Mouse (Mus musculus): ENCODE measurements around the gene Hist1h4a. TPM values are rescaled to one million over a fixed set of nuclear protein-coding genes. Genes with fewer than 3 reads are reported as not detected.
A peak's percentile ranks its signal among the peaks of the same experiment; 100 is the strongest.
"Not testable (repeated sequence)": the region's sequence is repeated elsewhere in the genome, so short reads cannot be mapped to it uniquely, and the experiment has no call there.

The Hist1h4a gene
- 0.88 TPM in 1 of 2 replicates, not detected in the other for polyA plus RNA-seq (2016; fragmentation: Nextera tagmentation; extraction: Ambion mirVana)

GRCm38 (mm10) chr13:23760972-23761864 is at the start of gene Hist1h4a:
Gene Hist1h4a, minus strand, starts transcription at chr13:23761230.
- H3K27ac ChIP-seq, result peak within 1 kb of the TSS; percentile 94
- no peaks in the 10 kb centered on the region for H3K9me3 ChIP-seq
- WGBS, result under 1% methylated on average over 68 of the region's 72 CpGs
- H3K4me3 ChIP-seq (replicated peaks), result peak within 1 kb of the TSS; percentile 41
- H3K9ac ChIP-seq, result peak within 1 kb of the TSS; percentile 64
- ATAC-seq (ENCODE audit: low FRiP score), result peak; percentile 81
- H3K27me3 ChIP-seq, result no peaks in the 10 kb centered on the region
- H3K4me1 ChIP-seq, result peaks cover 30% of the 10 kb centered on the region
- no peaks in the 10 kb centered on the region for H3K36me3 ChIP-seq (replicated peaks)
- peak within 1 kb of the TSS; percentile 70 for H3K4me2 ChIP-seq

GRCm38 (mm10) chr13:23806422-23807052 is 45.5 kb upstream of the Hist1h4a start, which contains the start of gene Slc17a2:
Gene Slc17a2, plus strand, starts transcription at chr13:23806993.
- no peaks in the 10 kb centered on the region for H3K36me3 ChIP-seq (replicated peaks)
- no peaks in the 10 kb centered on the region for H3K4me1 ChIP-seq
- H3K4me2 ChIP-seq, result no peak within 1 kb of the TSS
- no peaks in the 10 kb centered on the region for H3K27me3 ChIP-seq
- no peak for ATAC-seq (ENCODE audit: low FRiP score)
- H3K9me3 ChIP-seq, result no peaks in the 10 kb centered on the region
- no peak within 1 kb of the TSS for H3K4me3 ChIP-seq (replicated peaks)
- no peak within 1 kb of the TSS for H3K9ac ChIP-seq
- H3K27ac ChIP-seq, result no peak within 1 kb of the TSS
- WGBS, result 92% methylated on average over 15 of the region's 15 CpGs

GRCm38 (mm10) chr13:23804532-23804931 is 43.5 kb upstream of the Hist1h4a start:
- Histone ChIP-seq H3K36me3 (replicated peaks) (no peaks in the 10 kb centered on the region), H3K4me2 (no peak overlapping the region), H3K9ac (no peak overlapping the region), H3K4me1 (no peaks in the 10 kb centered on the region), H3K4me3 (replicated peaks) (no peak overlapping the region), H3K27me3 (no peaks in the 10 kb centered on the region), H3K27ac (no peak overlapping the region), H3K9me3 (no peaks in the 10 kb centered on the region)
- ATAC-seq (ENCODE audit: low FRiP score), result no peak
- 88% methylated on average over 2 of the region's 2 CpGs for WGBS

- Histone ChIP-seq H3K27me3 (no peaks in the 10 kb centered on the region), H3K4me1 (no peaks in the 10 kb centered on the region), H3K4me3 (replicated peaks) (no peak overlapping the region), H3K27ac (no peak overlapping the region), H3K4me2 (no peak overlapping the region), H3K36me3 (replicated peaks) (no peaks in the 10 kb centered on the region), H3K9me3 (no peaks in the 10 kb centered on the region), H3K9ac (no peak overlapping the region)
- 85% methylated on average over 5 of the region's 5 CpGs for WGBS
- no peak for ATAC-seq (ENCODE audit: low FRiP score)
These were observed 38.4 kb upstream of the Hist1h4a start for GRCm38 (mm10) chr13:23799405-23799804.

- Histone ChIP-seq H3K27ac (no peak overlapping the region), H3K9ac (no peak overlapping the region), H3K9me3 (no peaks in the 10 kb centered on the region), H3K4me1 (no peaks in the 10 kb centered on the region), H3K4me2 (no peak overlapping the region), H3K36me3 (replicated peaks) (no peaks in the 10 kb centered on the region), H3K4me3 (replicated peaks) (no peak overlapping the region), H3K27me3 (no peaks in the 10 kb centered on the region)
- WGBS, result 47% methylated on average over 2 of the region's 2 CpGs
- ATAC-seq (ENCODE audit: low FRiP score), result no peak
These were observed 31.5 kb upstream of the Hist1h4a start for GRCm38 (mm10) chr13:23792520-23792919.

GRCm38 (mm10) chr13:23779025-23779424 is 18.0 kb upstream of the Hist1h4a start:
- no peak overlapping the region for H3K4me2 ChIP-seq
- ATAC-seq (ENCODE audit: low FRiP score), result no peak
- no peak overlapping the region for H3K9ac ChIP-seq
- H3K27ac ChIP-seq, result no peak overlapping the region
- no peaks in the 10 kb centered on the region for H3K9me3 ChIP-seq
- WGBS, result 89% methylated on average over 4 of the region's 4 CpGs
- H3K36me3 ChIP-seq (replicated peaks), result no peaks in the 10 kb centered on the region
- H3K4me3 ChIP-seq (replicated peaks), result no peak overlapping the region
- H3K4me1 ChIP-seq, result no peaks in the 10 kb centered on the region
- no peaks in the 10 kb centered on the region for H3K27me3 ChIP-seq

DNA sequence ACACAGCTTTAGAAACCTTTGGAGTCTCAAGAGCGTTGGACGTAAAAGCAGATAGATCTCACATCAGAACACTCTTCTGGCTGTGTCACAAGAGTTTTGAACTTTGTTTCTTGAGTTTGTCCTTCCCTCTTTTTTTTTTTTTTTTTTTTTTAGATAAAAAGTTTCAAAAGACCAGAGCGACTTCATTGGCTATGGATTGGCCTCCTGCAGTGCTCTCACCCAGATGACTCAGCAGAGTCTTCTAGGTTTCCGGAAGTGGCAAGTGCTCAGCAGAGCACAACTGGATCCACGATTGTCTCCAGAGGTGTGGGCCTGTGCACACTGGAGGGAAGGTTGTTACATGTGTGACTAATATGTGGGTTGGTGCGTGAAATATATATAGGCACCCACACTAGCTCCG is 17.3 kb upstream of the Hist1h4a start:
- H3K36me3 ChIP-seq (replicated peaks), result no peaks in the 10 kb centered on the region
- H3K4me1 ChIP-seq, result no peaks in the 10 kb centered on the region
- H3K4me3 ChIP-seq (replicated peaks), result no peak overlapping the region
- no peak overlapping the region for H3K27ac ChIP-seq
- H3K9ac ChIP-seq, result no peak overlapping the region
- H3K27me3 ChIP-seq, result no peaks in the 10 kb centered on the region
- H3K4me2 ChIP-seq, result no peak overlapping the region
- WGBS, result 94% methylated on average over 7 of the region's 7 CpGs
- no peak for ATAC-seq (ENCODE audit: low FRiP score)
- H3K9me3 ChIP-seq, result no peaks in the 10 kb centered on the region

DNA sequence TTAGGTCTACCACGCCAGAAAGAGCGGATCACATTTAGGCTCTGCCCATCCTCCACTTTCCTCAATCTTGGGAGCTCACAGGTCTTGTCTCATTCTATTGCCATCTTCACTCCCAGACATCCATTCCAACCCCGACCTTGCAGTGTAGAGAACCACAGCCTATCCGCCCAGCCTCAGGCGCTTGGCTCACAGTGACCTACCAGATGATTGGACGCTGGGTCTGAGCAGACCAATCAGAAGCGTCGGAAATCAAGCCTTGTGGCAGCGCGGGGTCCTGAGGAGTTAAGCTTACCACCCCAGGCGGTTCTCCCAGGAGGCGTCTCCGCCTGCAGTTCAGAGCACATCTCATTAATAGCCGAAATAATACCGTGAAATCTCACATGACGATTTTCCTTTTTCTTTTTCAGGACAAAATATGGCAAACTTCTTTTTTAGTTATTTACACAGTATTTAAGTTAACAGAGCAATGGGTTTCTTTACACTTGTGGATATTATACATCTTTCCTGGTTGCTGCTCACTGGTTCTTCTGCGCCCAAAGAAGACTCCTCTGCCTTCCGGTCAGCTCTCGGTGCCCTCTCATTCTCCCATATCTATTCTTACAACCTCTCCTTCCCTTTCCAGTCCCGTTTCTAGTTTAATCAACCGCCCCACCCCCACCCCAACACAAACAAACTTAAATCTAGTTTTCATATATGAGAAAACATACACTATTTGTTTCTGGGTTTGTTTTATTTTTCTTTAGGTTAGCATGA is 11.7 kb upstream of the Hist1h4a start:
- Histone ChIP-seq H3K9ac (no peak overlapping the region), H3K9me3 (no peaks in the 10 kb centered on the region), H3K27ac (no peak overlapping the region), H3K4me1 (peaks cover 10% of the 10 kb centered on the region), H3K4me2 (peak overlapping the region; percentile 41), H3K4me3 (replicated peaks) (no peak overlapping the region), H3K36me3 (replicated peaks) (no peaks in the 10 kb centered on the region), H3K27me3 (no peaks in the 10 kb centered on the region)
- peak; percentile 90 for ATAC-seq (ENCODE audit: low FRiP score)
- WGBS, result 22% methylated on average over 21 of the region's 21 CpGs

DNA sequence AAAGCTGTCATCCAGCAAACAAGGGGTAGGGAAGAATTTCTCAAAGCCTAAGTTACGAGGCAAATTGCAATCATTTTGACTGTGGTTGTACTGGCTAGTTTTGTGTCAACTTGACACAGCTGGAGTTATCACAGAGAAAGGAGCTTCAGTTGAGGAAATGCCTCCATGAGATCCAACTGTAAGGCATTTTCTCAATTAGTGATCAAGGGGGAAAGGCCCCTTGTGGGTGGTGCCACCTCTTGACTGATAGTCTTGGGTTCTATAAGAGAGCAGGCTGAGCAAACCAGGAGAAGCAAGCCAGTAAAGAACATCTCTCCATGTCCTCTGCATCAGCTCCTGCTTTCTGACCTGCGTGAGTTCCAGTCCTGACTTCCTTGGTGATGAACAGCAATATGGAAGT is 8.6 kb upstream of the Hist1h4a start, which contains the start of gene Trim38:
Trim38 (plus strand) TSS at position 301 of the 400 bp plus-strand sequence.
- not testable (repeated sequence) for H3K9ac ChIP-seq; H3K4me3 ChIP-seq (replicated peaks); H3K27me3 ChIP-seq; H3K27ac ChIP-seq; H3K4me2 ChIP-seq; H3K9me3 ChIP-seq; H3K36me3 ChIP-seq (replicated peaks); ATAC-seq (ENCODE audit: low FRiP score)
- peaks cover 10% of the 10 kb centered on the region for H3K4me1 ChIP-seq
- 84% methylated on average over 2 of the region's 2 CpGs for WGBS

DNA sequence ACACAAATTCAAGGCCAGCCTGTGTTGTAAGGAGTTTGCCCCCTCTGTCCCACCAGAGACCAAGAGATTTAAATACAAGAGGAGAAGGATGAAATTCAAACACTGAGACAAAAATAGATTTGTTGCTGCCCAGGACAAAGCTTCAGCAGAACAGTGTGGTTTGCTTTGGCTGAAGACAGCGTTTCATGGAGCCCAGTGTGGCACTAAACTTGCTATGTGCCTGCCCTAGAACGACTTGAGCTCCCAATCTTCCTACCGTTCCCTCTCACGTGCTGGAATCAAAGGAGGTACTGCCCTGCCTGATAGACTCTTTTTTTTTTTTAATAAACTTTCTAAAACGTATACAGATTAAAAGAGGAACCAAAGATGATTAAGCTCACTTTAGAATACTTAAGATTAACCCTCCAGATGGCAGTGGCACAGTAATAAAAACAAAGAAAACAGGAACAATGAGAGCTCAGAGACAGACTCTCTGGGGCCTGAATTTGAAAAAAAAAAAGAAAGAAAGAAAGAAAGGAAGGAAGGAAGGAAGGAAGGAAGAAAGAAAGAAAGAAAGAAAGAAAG is 7.9 kb upstream of the Hist1h4a start:
- no peaks in the 10 kb centered on the region for H3K36me3 ChIP-seq (replicated peaks)
- H3K9ac ChIP-seq, result no peak overlapping the region
- no peak overlapping the region for H3K27ac ChIP-seq
- no peak for ATAC-seq (ENCODE audit: low FRiP score)
- 42% methylated on average over 5 of the region's 5 CpGs for WGBS
- no peak overlapping the region for H3K4me3 ChIP-seq (replicated peaks)
- H3K4me1 ChIP-seq, result peaks cover 16% of the 10 kb centered on the region
- no peak overlapping the region for H3K4me2 ChIP-seq
- H3K9me3 ChIP-seq, result no peaks in the 10 kb centered on the region
- H3K27me3 ChIP-seq, result no peaks in the 10 kb centered on the region

GRCm38 (mm10) chr13:23766772-23767171 is 5.7 kb upstream of the Hist1h4a start:
- no peak for ATAC-seq (ENCODE audit: low FRiP score)
- peaks cover 17% of the 10 kb centered on the region for H3K4me1 ChIP-seq
- no peak overlapping the region for H3K9ac ChIP-seq
- no peaks in the 10 kb centered on the region for H3K27me3 ChIP-seq
- H3K36me3 ChIP-seq (replicated peaks), result no peaks in the 10 kb centered on the region
- H3K27ac ChIP-seq, result no peak overlapping the region
- H3K4me3 ChIP-seq (replicated peaks), result no peak overlapping the region
- no peak overlapping the region for H3K4me2 ChIP-seq
- no peaks in the 10 kb centered on the region for H3K9me3 ChIP-seq

- H3K4me3 ChIP-seq (replicated peaks), result no peak overlapping the region
- ATAC-seq (ENCODE audit: low FRiP score), result no peak
- 0 out of 2 replicates have a peak overlapping the region, but pooled peaks have one; percentile 70 for H3K4me2 ChIP-seq
- H3K27me3 ChIP-seq, result no peaks in the 10 kb centered on the region
- no peak overlapping the region for H3K9ac ChIP-seq
- H3K36me3 ChIP-seq (replicated peaks), result no peaks in the 10 kb centered on the region
- WGBS, result 66% methylated on average over 1 of the region's 1 CpGs
- H3K27ac ChIP-seq, result 0 out of 2 replicates have a peak overlapping the region, but pooled peaks have one; percentile 25
- H3K4me1 ChIP-seq, result peaks cover 18% of the 10 kb centered on the region
- H3K9me3 ChIP-seq, result no peaks in the 10 kb centered on the region
These were observed 4.1 kb upstream of the Hist1h4a start for GRCm38 (mm10) chr13:23765172-23765513.

All from forebrain, embryonic 12.5 days (tissue).